Mouse (Mus musculus): ENCODE measurements around the gene Ints14.

Ints14 gene

GRCm38 (mm10) chr9:64960117-64960977 is at the start of gene Ints14:
TSS of gene Ints14 (plus strand) at chr9:64960905.
- peak; percentile 91 to 99 for DNase-seq (ENCODE audit: low spot score in 2 of 2)

GRCm38 (mm10) chr9:64913406-64913805 is 47.3 kb upstream of the Ints14 start:
- no peak for DNase-seq (ENCODE audit: low spot score in 2 of 2)

- no peak for DNase-seq (ENCODE audit: low spot score in 2 of 2)
Observed at GRCm38 (mm10) chr9:64913973-64914372, 46.7 kb upstream of the Ints14 start.

- DNase-seq (ENCODE audit: low spot score in 2 of 2), result no peak
Observed at GRCm38 (mm10) chr9:64914629-64915028, 46.1 kb upstream of the Ints14 start.

GRCm38 (mm10) chr9:64918560-64918959 is 42.1 kb upstream of the Ints14 start:
- DNase-seq (ENCODE audit: low spot score in 2 of 2), result no peak

GRCm38 (mm10) chr9:64925771-64926170 is 34.9 kb upstream of the Ints14 start:
- no peak for DNase-seq (ENCODE audit: low spot score in 2 of 2)

- no peak for DNase-seq (ENCODE audit: low spot score in 2 of 2)
Observed at GRCm38 (mm10) chr9:64926201-64926991, 34.3 kb upstream of the Ints14 start.

- DNase-seq (ENCODE audit: low spot score in 2 of 2), result no peak
Observed at GRCm38 (mm10) chr9:64930256-64930655, 30.4 kb upstream of the Ints14 start.

- no peak for DNase-seq (ENCODE audit: low spot score in 2 of 2)
Observed at GRCm38 (mm10) chr9:64931751-64932610, 28.7 kb upstream of the Ints14 start.

- DNase-seq (ENCODE audit: low spot score in 2 of 2), result peak; percentile 16 to 33
Observed at GRCm38 (mm10) chr9:64934015-64934754, 26.5 kb upstream of the Ints14 start.

- peak in 1 of 2 experiments; percentile 20 for DNase-seq (ENCODE audit: low spot score in 2 of 2)
Observed at GRCm38 (mm10) chr9:64936508-64936907, 24.2 kb upstream of the Ints14 start.

- DNase-seq (ENCODE audit: low spot score in 2 of 2), result no peak
Observed at GRCm38 (mm10) chr9:64937491-64937890, 23.2 kb upstream of the Ints14 start.

- no peak for DNase-seq (ENCODE audit: low spot score in 2 of 2)
Observed at GRCm38 (mm10) chr9:64938535-64938934, 22.2 kb upstream of the Ints14 start.

GRCm38 (mm10) chr9:64939281-64939680 is 21.4 kb upstream of the Ints14 start:
- DNase-seq (ENCODE audit: low spot score in 2 of 2), result no peak

GRCm38 (mm10) chr9:64939790-64940189 is 20.9 kb upstream of the Ints14 start:
- DNase-seq (ENCODE audit: low spot score in 2 of 2), result no peak

GRCm38 (mm10) chr9:64940731-64941346 is 19.9 kb upstream of the Ints14 start:
- DNase-seq (ENCODE audit: low spot score in 2 of 2), result no peak

GRCm38 (mm10) chr9:64941650-64942049 is 19.1 kb upstream of the Ints14 start:
- DNase-seq (ENCODE audit: low spot score in 2 of 2), result no peak

- DNase-seq (ENCODE audit: low spot score in 2 of 2), result no peak
Observed at GRCm38 (mm10) chr9:64943997-64944396, 16.7 kb upstream of the Ints14 start.

GRCm38 (mm10) chr9:64947483-64948095 is 13.1 kb upstream of the Ints14 start:
- DNase-seq (ENCODE audit: low spot score in 2 of 2), result no peak

- no peak for DNase-seq (ENCODE audit: low spot score in 2 of 2)
Observed at GRCm38 (mm10) chr9:64951161-64951657, 9.5 kb upstream of the Ints14 start, which contains the start of gene Slc24a1. TSS of gene Slc24a1 (minus strand) at chr9:64951607.
